Mouse (Mus musculus): ENCODE data around the gene Cpne8.

DNA sequence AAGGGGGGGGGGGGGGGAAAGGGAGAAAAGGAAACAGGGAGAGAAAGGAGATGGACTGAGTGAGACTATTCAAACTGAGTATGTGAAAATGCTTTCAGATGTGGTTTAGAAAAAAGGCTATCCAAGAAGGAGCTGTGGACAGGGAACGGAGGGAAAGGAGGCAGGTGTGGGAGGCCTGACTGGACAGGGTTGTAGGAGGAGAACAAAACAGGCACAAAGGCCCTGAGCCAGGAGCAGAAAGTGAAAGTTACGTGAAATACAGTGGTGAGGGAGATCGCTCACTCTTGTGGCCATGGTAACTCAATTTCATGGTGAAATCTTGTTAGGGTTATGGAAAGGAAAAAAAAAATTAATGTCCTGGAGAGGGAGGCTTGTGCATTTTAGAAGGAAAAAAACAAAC lies 14.6 kb downstream of the Cpne8 start:
- TF ChIP-seq GATA1 (IDR thresholded peaks at IDR 0.05; ENCODE audit: borderline replicate concordance, low read length) (no peak), FLI1 (IDR thresholded peaks at IDR 0.05; ENCODE audit: low read length) (no peak)
